Mouse (Mus musculus) kidney, postnatal 36 days (tissue): ENCODE results near the gene Sh3glb1.

Experiments
- DNase-seq, 2 experiments: peaks; one replicate each; pipeline ENCODE4 v3.0.0; 2021 to 2022; ENCODE audit warnings: mixed read lengths in 2 of 2

Gene Sh3glb1

GRCm38 (mm10) chr3:144714606-144715005, 5.5 kb downstream of the Sh3glb1 start:
- DNase-seq, result peak in 1 of 2 experiments; percentile 22

DNA sequence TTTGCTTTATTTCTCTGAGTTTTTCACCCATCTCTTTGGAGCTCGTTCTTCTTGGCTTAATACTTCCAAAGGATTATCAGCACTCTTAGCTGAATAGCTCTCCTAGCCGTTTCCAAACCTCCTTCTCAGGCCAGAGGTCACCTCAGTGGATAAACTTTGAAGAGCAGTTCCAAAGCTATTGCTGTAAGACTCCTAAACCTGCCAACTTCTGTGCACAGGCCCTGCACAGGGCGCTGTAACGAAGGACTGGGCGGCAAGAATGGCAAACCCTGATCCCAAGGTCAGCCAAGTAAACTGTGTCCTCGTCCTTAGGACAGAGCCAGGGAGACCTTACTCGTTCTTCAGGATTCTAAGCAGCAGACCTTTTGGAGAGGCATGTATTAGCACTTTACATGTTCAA, 6.0 kb downstream of the Sh3glb1 start:
- DNase-seq, result peak; percentile 66 to 75

DNA sequence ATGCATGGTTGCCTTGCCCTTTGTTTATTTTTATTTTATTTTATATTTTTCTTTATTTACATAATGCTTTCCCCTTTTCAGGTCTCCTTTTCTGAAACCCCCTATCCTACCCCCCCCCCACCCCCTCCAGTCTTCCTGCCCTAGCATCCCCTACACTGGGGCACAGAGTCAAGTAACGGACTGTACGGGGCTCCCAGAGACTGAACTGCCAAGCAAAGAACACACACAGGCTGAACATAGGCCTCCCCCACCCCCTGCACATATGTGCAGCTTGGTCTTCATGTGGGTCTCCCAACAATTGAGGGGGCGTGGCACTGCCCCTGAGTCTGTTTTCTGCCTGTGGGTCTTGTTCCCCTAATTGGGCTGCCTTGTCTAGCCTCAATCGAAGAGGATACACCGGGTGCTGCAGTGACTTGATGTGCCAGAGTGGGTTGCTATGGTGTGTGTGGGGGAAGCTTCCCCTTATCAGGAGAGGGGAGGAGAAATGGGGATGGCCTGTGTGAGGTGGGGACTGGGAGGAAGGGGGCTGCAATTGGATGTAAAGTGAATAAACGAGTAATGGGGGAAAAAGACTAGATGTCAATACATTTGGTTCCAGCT, 8.4 kb downstream of the Sh3glb1 start:
- no peak for DNase-seq

DNA sequence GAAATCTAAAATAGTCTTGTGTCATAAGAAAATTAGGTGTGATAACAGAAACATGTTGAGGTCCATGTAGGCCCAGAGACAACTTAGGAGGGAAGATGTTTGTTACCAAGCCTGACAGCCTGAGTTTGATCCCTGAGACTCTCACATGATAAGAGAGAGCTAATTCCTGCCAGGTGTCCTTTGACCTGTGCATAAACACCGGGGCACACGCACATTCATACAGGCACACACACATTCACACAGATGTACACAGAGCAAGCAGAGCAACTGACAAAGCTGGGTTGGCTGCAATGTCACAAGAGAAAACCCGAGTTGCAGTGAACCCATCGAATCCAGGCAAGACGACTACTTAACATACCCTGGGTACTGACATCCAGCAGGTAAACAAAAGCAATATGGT, 11.5 kb downstream of the Sh3glb1 start:
- DNase-seq, result no peak

- DNase-seq, result no peak
Observed at GRCm38 (mm10) chr3:144703959-144704358, 16.2 kb downstream of the Sh3glb1 start.

DNA sequence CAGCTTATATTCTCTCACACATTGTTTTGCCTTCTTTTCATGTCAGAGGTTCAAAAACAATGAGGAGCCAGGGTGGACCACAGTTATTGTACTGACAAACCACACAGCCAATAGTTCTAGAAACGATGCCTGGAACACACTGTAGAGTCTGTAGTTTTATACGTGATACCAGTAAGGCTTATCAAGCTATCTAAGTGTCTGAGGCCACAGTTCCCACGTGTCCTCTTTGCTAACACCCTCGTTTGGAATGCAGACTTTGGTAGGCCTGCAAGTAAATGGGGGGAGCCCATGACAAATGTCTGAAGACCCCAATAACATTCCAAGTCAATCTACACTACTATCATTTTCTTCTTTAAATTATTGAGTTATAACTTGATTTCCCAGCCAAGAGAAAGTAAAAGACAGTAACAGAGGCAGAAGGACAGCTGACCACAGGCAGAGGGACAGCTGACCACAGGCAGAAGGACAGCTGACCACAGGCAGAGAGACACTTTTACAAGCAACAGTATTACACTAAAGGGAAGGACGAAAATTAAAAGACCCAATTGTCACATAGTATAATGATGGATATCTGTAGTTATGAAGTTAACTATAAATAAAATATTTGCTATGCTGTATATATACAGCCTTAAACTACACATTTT, 21.2 kb downstream of the Sh3glb1 start:
- DNase-seq, result no peak

DNA sequence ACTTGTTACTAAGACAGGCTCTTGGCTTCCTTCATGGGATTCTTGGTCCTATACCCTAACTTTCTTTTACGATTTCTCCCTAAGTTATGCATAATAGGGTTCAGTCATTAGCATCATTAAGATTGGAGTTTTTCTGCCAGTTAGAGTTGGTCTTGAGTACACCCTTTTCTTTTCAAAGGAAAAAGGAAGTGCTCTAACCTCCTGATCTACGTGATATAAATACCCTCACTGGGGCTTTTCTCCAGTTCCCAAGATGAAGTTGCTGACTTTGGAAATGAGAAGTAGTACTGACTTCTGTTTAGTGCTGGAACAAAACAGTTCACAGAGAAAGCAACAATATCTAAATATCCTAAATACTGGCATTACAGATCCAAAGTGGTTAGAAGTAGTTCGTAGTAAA, 22.2 kb downstream of the Sh3glb1 start:
- no peak for DNase-seq

DNA sequence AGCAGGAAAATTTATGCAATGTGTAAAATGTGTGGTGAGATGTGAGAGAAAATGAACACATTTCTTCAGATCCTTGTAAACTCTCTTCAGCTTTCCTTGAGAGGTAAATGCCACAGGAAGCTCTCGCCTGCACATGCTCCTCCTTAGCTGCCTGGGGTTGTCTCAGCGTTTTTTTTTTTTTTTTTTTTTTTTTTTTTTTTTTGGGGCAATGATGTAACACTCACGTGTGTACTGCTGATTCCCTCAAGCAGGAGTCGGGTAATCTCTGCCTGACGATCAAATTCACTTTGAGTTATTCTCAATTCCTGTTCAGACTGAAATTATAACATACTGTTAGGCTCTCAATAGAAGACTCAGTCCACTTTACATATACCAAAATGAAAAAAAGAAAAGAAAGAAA, 23.0 kb downstream of the Sh3glb1 start:
- no peak for DNase-seq

GRCm38 (mm10) chr3:144694941-144695340, 25.2 kb downstream of the Sh3glb1 start:
- no peak for DNase-seq

DNA sequence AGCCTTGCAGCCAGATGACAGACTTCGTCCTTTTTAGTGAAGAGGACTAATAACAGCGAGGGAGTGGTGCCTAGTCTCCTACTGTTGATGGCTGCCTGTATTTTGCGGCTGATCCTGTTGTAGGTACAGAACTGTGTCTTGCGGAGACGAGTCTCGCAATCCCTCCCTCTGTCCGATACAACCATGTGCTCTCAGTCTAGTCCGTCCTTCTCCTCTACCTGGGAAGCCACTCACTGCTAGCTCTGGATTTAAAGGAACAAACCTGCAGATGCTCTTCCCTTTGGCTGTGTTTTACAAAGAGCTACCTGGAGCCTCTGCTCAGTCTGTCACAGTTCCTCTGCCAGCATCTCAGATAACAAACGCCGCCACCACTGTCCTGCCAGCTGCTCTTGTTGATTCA, 26.1 kb downstream of the Sh3glb1 start:
- DNase-seq, result no peak

DNA sequence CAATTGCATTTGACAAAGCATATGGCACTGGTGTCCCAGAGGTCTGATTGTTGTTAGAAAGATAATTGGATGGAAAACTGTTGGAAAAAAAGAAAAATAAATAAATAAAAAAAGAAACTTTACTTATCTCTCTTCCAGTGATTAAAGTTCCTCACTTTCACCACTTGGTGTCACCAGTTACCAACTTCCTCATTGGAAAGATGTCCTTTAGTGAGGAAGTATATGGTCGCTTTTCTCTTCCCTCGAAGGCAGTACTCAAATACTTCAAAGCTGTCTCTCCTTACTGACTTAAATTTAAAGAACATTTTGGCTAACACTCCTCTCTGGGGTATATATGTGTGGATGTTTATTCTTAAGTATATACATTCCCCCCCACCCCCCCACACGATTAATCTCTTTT, 28.1 kb downstream of the Sh3glb1 start:
- peak in 1 of 2 experiments; percentile 23 for DNase-seq

- DNase-seq, result peak; percentile 21 to 55
Observed at GRCm38 (mm10) chr3:144689236-144689635, 30.9 kb downstream of the Sh3glb1 start.

GRCm38 (mm10) chr3:144688284-144688683, 31.9 kb downstream of the Sh3glb1 start:
- DNase-seq, result no peak

- no peak for DNase-seq
Observed at GRCm38 (mm10) chr3:144687618-144688017, 32.5 kb downstream of the Sh3glb1 start.

DNA sequence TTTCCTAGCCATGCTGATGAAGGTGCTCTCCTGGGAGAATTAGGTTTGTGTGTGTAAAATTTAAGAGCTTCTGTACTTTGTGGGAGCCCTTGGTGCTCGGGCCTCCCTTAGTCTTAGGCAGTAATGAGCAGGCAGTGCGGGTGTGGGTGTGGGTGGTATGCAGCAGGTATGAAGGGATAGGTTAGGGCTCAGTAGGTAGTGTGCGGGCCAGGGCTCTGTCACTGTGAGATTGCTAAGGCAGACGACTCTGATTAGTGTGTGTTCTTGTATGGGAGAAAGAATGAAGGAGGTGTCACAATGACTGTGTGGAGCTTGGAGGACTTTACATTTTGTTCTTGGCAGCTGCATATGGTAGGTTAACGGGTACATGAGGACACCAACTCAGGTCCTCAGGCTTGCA, 34.0 kb downstream of the Sh3glb1 start:
- DNase-seq, result no peak

DNA sequence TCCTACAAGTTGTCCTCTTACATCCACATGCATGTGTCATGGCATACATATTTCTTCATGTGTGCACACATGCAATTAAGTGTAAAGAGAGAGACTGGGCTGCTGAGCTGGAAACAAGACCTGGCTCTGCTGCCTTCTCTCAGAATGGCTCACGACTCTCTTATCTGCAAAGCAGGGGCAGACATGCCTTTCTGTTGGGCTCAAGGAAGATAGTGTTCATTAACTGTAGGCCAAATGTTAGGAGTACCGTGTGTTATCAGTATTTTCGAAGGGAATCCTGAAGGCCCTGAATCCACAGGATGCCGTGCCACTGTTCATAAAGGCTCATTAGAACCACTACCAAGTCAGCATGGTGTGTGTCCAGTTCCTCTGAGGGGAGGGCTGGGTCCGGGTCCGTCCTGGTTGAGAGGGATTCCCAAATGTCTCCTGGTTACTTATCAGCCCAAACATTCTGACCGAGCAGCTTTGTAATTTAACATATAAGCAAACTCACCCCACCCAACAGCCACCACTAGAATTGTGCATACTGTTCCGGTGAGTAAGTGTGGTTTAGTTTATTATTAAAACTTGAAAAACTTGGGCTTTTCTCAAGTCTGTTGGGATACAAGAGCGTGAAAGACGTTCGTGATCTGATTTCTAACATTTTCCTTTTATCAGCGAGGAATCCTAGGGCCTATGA, 36.9 kb downstream of the Sh3glb1 start:
- no peak for DNase-seq

DNA sequence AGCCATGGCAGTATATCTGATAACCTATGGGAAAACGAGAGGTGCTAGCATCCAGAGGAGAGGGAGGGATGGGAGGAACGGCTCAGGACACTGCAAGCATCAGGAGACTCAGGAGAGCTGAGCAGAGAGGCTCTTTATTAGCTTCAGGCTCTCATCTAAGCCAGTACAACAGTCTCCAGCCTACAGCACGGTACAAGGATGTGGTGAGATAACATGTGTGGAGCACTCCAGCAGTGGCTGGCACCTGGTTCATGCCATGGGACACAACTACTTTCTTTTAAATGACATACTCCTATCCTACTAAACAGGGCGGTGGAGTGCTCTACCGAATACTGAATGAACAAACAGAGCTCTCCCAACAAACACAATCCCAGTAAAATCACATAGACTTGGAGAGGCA, 38.6 kb downstream of the Sh3glb1 start:
- no peak for DNase-seq

DNA sequence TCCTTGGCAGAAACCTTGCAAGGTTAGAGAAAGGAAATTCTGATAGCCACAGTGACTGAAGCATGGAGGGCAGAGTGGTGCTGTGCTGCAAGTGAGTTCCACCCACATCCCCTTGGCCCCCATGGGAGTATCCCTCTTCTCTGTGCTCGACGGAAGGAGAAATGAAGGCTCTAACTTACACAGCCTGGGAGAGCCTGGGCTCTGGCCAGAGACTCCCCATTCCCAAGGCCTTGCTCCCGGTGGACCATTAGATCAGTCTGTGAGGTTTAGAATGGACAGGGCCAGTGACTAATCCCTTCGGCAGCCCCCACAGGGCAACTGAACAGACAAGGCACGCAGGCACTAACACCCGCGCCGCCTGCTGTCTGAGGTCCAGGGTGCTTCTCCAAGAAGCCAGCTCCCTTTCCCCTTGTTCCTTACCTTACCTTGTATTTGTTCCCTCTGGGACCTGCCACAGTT, 40.4 kb downstream of the Sh3glb1 start:
- DNase-seq, result no peak

- DNase-seq, result no peak
Observed at GRCm38 (mm10) chr3:144679137-144679536, 41.0 kb downstream of the Sh3glb1 start.

DNA sequence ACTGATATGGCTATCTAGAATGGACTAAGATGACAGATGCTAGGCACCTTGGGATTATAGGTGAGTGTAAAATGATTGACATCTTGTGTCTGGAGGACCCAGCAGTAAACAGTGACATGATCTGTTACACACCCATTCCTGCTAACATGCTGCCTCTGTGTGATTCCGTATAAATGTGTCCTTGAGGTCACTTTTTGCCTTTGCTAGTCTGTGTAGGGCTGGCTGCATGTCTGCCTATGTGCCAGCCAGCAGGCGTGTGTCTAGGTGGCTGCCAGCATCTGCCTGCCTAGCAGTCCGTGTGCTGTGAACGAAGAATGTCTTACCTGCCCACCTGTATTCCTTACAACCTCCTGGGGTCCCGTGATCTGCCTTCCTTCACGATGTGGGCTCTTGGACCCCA, 42.4 kb downstream of the Sh3glb1 start:
- DNase-seq, result no peak

DNA sequence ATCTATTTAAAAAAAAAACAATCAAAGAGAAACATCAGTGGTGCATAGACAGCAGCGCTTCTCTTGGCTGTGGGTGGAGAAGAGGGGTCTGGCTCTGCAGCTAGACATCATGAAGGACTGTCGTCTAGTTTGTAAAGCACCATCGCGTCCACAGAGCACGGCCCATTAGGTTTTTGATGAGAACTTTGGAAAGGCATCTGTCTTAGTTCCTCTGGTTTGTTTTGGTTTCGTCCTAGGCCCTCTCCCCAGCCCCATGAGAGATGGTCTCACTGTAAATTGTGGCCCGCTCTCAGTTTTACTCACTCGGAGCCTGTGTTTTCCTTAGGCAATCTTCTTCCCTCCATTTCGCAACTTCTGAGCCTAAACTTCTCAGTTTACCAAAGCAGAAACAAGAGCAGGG, 43.9 kb downstream of the Sh3glb1 start:
- DNase-seq, result no peak

DNA sequence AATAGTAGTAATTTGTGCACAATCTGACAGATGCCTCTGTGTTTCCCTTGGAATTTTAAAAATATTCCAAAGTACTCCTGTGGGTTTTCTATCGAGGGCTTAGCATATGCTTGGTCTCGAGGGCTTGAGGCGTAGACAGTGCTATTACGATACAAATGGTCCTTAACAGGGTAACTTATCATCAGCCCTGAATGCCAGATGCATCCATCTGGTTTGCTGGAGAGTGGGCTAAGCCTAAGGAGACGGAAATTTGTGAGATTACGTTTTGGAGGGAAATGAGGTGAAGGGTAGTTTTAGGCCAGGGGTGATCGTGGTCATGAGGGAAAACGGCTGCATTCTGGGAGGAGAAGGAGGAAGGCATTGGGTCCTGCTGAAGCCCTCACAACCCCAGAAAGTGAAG, 48.1 kb downstream of the Sh3glb1 start:
- no peak for DNase-seq

GRCm38 (mm10) chr3:144669944-144670874, 49.9 kb downstream of the Sh3glb1 start:
- no peak for DNase-seq
